Mouse (Mus musculus) MEL (cell line): ENCODE measurements around the gene Aars. TPM values are rescaled to one million over a fixed set of nuclear protein-coding genes. Genes with fewer than 3 reads are reported as not detected.

Experiments used
- DNase-seq: peaks from one replicate; pipeline ENCODE4 v3.0.0; 2011; ENCODE audit warnings: low read depth, low spot score
- H3K27ac ChIP-seq: 2 replicates; pipeline ENCODE4 v1.5.1; 2012; ENCODE audit warnings: low read depth, mild to moderate bottlenecking, control low read depth, low read length, moderate library complexity; ENCODE audit not compliant: control insufficient read depth
- H3K27me3 ChIP-seq, 2 experiments: fragments of 150-350 bp in 1 of 2; sonication (generic) in 1 of 2; 2 replicates each; pipeline ENCODE4 v1.6.1; 2012; ENCODE audit warnings: low read length in 2 of 2, mild to moderate bottlenecking in 2 of 2, improper control_type of control experiment in 1 of 2, moderate library complexity in 1 of 2; ENCODE audit not compliant: insufficient read depth in 2 of 2, control insufficient read depth in 1 of 2
- H3K36me3 ChIP-seq, 2 experiments: 2 replicates each; pipeline ENCODE4 v1.6.1; 2012 to 2014; ENCODE audit warnings: low read length in 2 of 2, improper control_type of control experiment in 1 of 2, inconsistent platforms in 1 of 2, mild to moderate bottlenecking in 1 of 2; ENCODE audit not compliant: insufficient read depth in 2 of 2, control insufficient read depth in 1 of 2
- H3K4me1 ChIP-seq, 2 experiments: fragments of 150-350 bp in 1 of 2; sonication (generic) in 1 of 2; 2 replicates each; pipeline ENCODE4 v1.6.1; 2012; ENCODE audit warnings: low read length in 2 of 2, improper control_type of control experiment in 1 of 2, mild to moderate bottlenecking in 1 of 2; ENCODE audit not compliant: insufficient read depth in 2 of 2, control insufficient read depth in 1 of 2
- H3K4me3 ChIP-seq, 2 experiments: fragments of 150-350 bp in 1 of 2; sonication (generic) in 1 of 2; 2 replicates each; pipeline ENCODE4 v1.5.1; 2012; ENCODE audit warnings: low read depth in 2 of 2, low read length in 2 of 2, mild to moderate bottlenecking in 2 of 2, moderate library complexity in 2 of 2, control low read depth in 1 of 2, improper control_type of control experiment in 1 of 2; ENCODE audit not compliant: control insufficient read depth in 1 of 2, insufficient read depth in 1 of 2
- H3K79me2 ChIP-seq: 2 replicates; pipeline ENCODE4 v1.6.1; 2012; ENCODE audit warnings: mild to moderate bottlenecking, low read length, moderate library complexity; ENCODE audit not compliant: control insufficient read depth, poor library complexity, insufficient read depth
- H3K9ac ChIP-seq: 2 replicates; pipeline ENCODE4 v1.6.1; 2012; ENCODE audit warnings: low read depth, mild to moderate bottlenecking, control low read depth, low read length, moderate library complexity; ENCODE audit not compliant: control insufficient read depth, poor library complexity, severe bottlenecking
- H3K9me3 ChIP-seq: fragments of 150-350 bp; sonication (generic); replicated peaks from 2 replicates; pipeline ENCODE4 v1.6.1; 2012; ENCODE audit warnings: mild to moderate bottlenecking, low read length, improper control_type of control experiment, moderate library complexity; ENCODE audit not compliant: insufficient read depth
- CTCF ChIP-seq, 3 experiments: IDR thresholded peaks in 2 of 3; conservative IDR thresholded peaks in 1 of 3; 2 replicates each; pipeline ENCODE4 v1.5.1; 2011 to 2012; ENCODE audit warnings: low read length in 3 of 3, low read depth in 2 of 3, mild to moderate bottlenecking in 2 of 3, improper control_type of control experiment in 1 of 3, inconsistent platforms in 1 of 3, mixed read lengths in 1 of 3, moderate library complexity in 1 of 3; ENCODE audit not compliant: control insufficient read depth in 1 of 3, insufficient read depth in 1 of 3, poor library complexity in 1 of 3, severe bottlenecking in 1 of 3
- HCFC1 ChIP-seq: IDR thresholded peaks from 2 replicates; pipeline ENCODE4 v1.6.1; 2012; ENCODE audit warnings: low read depth, mild to moderate bottlenecking, inconsistent platforms, low read length, improper control_type of control experiment, moderate library complexity
- JUND ChIP-seq: IDR thresholded peaks from 2 replicates; pipeline ENCODE4 v1.6.1; 2011; ENCODE audit warnings: low read depth, mild to moderate bottlenecking, improper control_type of control experiment, low read length
- MEF2A ChIP-seq: IDR thresholded peaks from 2 replicates; pipeline ENCODE4 v1.6.1; 2014; ENCODE audit warnings: low read depth, mild to moderate bottlenecking, inconsistent platforms, low read length, improper control_type of control experiment; ENCODE audit not compliant: poor library complexity, insufficient replicate concordance, severe bottlenecking; ENCODE audit errors: extremely low read depth
- MXI1 ChIP-seq: IDR thresholded peaks from 2 replicates; pipeline ENCODE4 v1.6.1; 2011; ENCODE audit warnings: mild to moderate bottlenecking, low read depth, low read length, improper control_type of control experiment
- MYB ChIP-seq: IDR thresholded peaks from 2 replicates; pipeline ENCODE4 v1.6.1; 2011; ENCODE audit warnings: mild to moderate bottlenecking, low read depth, low read length, improper control_type of control experiment
- NRF1 ChIP-seq: IDR thresholded peaks from 2 replicates; pipeline ENCODE4 v1.6.1; 2014; ENCODE audit warnings: low read depth, mild to moderate bottlenecking, inconsistent platforms, low read length, improper control_type of control experiment, moderate library complexity; ENCODE audit not compliant: poor library complexity, insufficient read depth, severe bottlenecking
- POLR2AphosphoS2 ChIP-seq: IDR thresholded peaks from 2 replicates; pipeline ENCODE4 v1.6.1; 2011; ENCODE audit warnings: low read length, improper control_type of control experiment
- RAD21 ChIP-seq: IDR thresholded peaks from 2 replicates; pipeline ENCODE4 v1.6.1; 2011; ENCODE audit warnings: mild to moderate bottlenecking, low read depth, low read length, improper control_type of control experiment
- SIN3A ChIP-seq: IDR thresholded peaks from 2 replicates; pipeline ENCODE4 v1.6.1; 2012; ENCODE audit warnings: low read length, improper control_type of control experiment, inconsistent platforms
- SMC3 ChIP-seq: IDR thresholded peaks from 2 replicates; pipeline ENCODE4 v1.6.1; 2011; ENCODE audit warnings: low read depth, low read length, improper control_type of control experiment
- TBP ChIP-seq: IDR thresholded peaks from 2 replicates; pipeline ENCODE4 v1.8.0; 2011; ENCODE audit warnings: low read depth, low read length, improper control_type of control experiment
- TCF12 ChIP-seq: IDR thresholded peaks from 2 replicates; pipeline ENCODE4 v1.6.1; 2014; ENCODE audit warnings: low read depth, mild to moderate bottlenecking, inconsistent platforms, low read length, improper control_type of control experiment, moderate library complexity
- USF1 ChIP-seq: IDR thresholded peaks from 2 replicates; pipeline ENCODE4 v1.6.1; 2014; ENCODE audit warnings: low read depth, mild to moderate bottlenecking, inconsistent platforms, low read length, improper control_type of control experiment, moderate library complexity
- ZC3H11A ChIP-seq: IDR thresholded peaks from 2 replicates; pipeline ENCODE4 v1.6.1; 2012; ENCODE audit warnings: low read depth, mild to moderate bottlenecking, inconsistent platforms, low read length, improper control_type of control experiment
- ZNF384 ChIP-seq: IDR thresholded peaks from 2 replicates; pipeline ENCODE4 v1.6.1; 2012; ENCODE audit warnings: low read depth, mild to moderate bottlenecking, inconsistent platforms, low read length, improper control_type of control experiment
- polyA plus RNA-seq, 2 experiments: library from polyadenylated mRNA; stranded (reverse) in 1 of 2; unstranded in 1 of 2; fragments of >175 nt in 1 of 2; fragments of >200 nt in 1 of 2; gene quantifications; 2 replicates each; pipeline versions ENCODE4 v1.2.1 to v1.2.4; 2012; ENCODE audit warnings: low replicate concordance in 2 of 2, low read depth in 1 of 2; ENCODE audit not compliant: insufficient read length in 2 of 2, insufficient read depth in 1 of 2, missing spikeins in 1 of 2
- total RNA-seq: library from RNA; depleted of rRNA; stranded (reverse); fragments of 300-350 nt; gene quantifications from 2 replicates; pipeline ENCODE4 v1.2.3, GENCODE M21; 2012

Aars gene
- total and polyA plus RNA-seq, 3 experiments, result 25.1 to 162 (median 106) TPM

- DNase-seq, result no peak
- H3K36me3 ChIP-seq, result peaks cover 0 to 2% of the 10 kb centered on the region in 2 experiments; a peak in 1 of 4 replicates
- no peak overlapping the region for H3K9ac ChIP-seq
- no peak overlapping the region for H3K4me3 ChIP-seq
- no peak for TF ChIP-seq SIN3A
- TF ChIP-seq RAD21, result no peak
- TF ChIP-seq POLR2AphosphoS2, result no peak
- no peak for TF ChIP-seq HCFC1
- H3K4me1 ChIP-seq, result peaks cover 0 to 10% of the 10 kb centered on the region in 2 experiments; a peak in 2 of 4 replicates
- H3K9me3 ChIP-seq, result no peaks in the 10 kb centered on the region
- H3K27ac ChIP-seq, result no peak overlapping the region
- no peaks in the 10 kb centered on the region for H3K27me3 ChIP-seq
- no peaks in the 10 kb centered on the region for H3K79me2 ChIP-seq
Observed at GRCm38 (mm10) chr8:111075926-111076325, 43.0 kb downstream of the Aars start.

- no peak overlapping the region for H3K4me3 ChIP-seq
- TF ChIP-seq ZNF384 (no peak), ZC3H11A (no peak), CTCF (IDR thresholded peaks at IDR 0.05 in 2 of 3, conservative IDR thresholded peaks at IDR 0.05 in 1 of 3; ENCODE audit: control insufficient read depth in 1 of 3, insufficient read depth in 1 of 3, low read depth in 2 of 3, low read length in 3 of 3, poor library complexity in 1 of 3, severe bottlenecking in 1 of 3) (no peak), RAD21 (no peak), SIN3A (no peak), TCF12 (no peak), TBP (no peak), NRF1 (no peak), USF1 (no peak), POLR2AphosphoS2 (no peak), MXI1 (no peak), MYB (no peak), MEF2A (no peak)
- H3K27me3 ChIP-seq, result 0 out of 4 replicates have a peak, but pooled peaks cover 0 to 2% of the 10 kb centered on the region in 2 experiments
- no peaks in the 10 kb centered on the region for H3K4me1 ChIP-seq
- no peak overlapping the region for H3K9ac ChIP-seq
- no peak for DNase-seq
- no peaks in the 10 kb centered on the region for H3K36me3 ChIP-seq
- H3K9me3 ChIP-seq, result no peaks in the 10 kb centered on the region
- H3K27ac ChIP-seq, result no peak overlapping the region
- H3K79me2 ChIP-seq, result no peaks in the 10 kb centered on the region
Observed at GRCm38 (mm10) chr8:111079461-111079860, 46.5 kb downstream of the Aars start.

GRCm38 (mm10) chr8:111079861-111080271, 46.9 kb downstream of the Aars start:
- Histone ChIP-seq H3K4me3 (no peak overlapping the region), H3K9me3 (no peaks in the 10 kb centered on the region), H3K27ac (no peak overlapping the region), H3K27me3 (0 out of 4 replicates have a peak, but pooled peaks cover 0 to 2% of the 10 kb centered on the region in 2 experiments), H3K79me2 (no peaks in the 10 kb centered on the region), H3K9ac (no peak overlapping the region), H3K4me1 (no peaks in the 10 kb centered on the region), H3K36me3 (no peaks in the 10 kb centered on the region)
- DNase-seq, result peak; percentile 38
- TF ChIP-seq CTCF (IDR thresholded peaks at IDR 0.05 in 2 of 3, conservative IDR thresholded peaks at IDR 0.05 in 1 of 3; ENCODE audit: control insufficient read depth in 1 of 3, insufficient read depth in 1 of 3, low read depth in 2 of 3, low read length in 3 of 3, poor library complexity in 1 of 3, severe bottlenecking in 1 of 3) (peak; percentile 23 to 55 (median 39); a peak in 5 of 6 replicates), SMC3 (peak; percentile 56), ZC3H11A (peak; percentile 67), RAD21 (peak; percentile 65), JUND (no peak)
